Mouse (Mus musculus): Measurements from ENCODE around the gene Zkscan16.

DNA sequence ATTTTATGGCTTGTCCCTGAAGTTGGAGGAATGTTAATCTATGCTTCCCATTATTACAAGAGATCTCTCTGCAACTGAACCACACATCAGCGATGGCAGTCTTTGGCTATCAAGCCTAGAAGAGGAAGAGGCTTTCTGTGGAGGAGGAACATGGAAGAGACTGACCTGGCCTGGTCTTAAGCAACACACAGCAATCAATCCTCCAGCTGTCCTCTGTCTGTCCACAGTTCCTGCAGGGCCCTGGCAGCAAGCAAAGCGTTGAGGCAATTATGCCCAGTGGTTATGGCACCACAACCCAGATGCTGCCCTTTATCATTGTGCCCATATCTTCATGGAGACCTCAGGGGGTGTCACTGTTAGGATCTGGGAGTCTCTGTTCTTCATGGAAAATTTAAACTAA, 19.5 kb upstream of the Zkscan16 start:
- no peak for TF ChIP-seq MYOG (IDR thresholded peaks at IDR 0.05; ENCODE audit: control insufficient read depth in 1 of 3, insufficient read depth in 1 of 3, insufficient read length in 2 of 3, low read depth in 2 of 3)
- TF ChIP-seq E2F4 (IDR thresholded peaks at IDR 0.05; ENCODE audit: insufficient read depth) = no peak
- no peak for TF ChIP-seq MAX (IDR thresholded peaks at IDR 0.05; ENCODE audit: low read depth)
- TF ChIP-seq TCF12 (IDR thresholded peaks at IDR 0.05; ENCODE audit: insufficient read depth, poor library complexity, severe bottlenecking) = no peak
- no peak for TF ChIP-seq POLR2A (IDR thresholded peaks at IDR 0.05; ENCODE audit: insufficient read length, low read depth)
- no peak for TF ChIP-seq POLR2AphosphoS2 (IDR thresholded peaks at IDR 0.05; ENCODE audit: insufficient read length, low read depth)
- no peak for TF ChIP-seq CEBPB (IDR thresholded peaks at IDR 0.05; ENCODE audit: insufficient read depth, poor library complexity, severe bottlenecking)
- TF ChIP-seq USF1 (IDR thresholded peaks at IDR 0.05; ENCODE audit: low read depth) = no peak
- TF ChIP-seq REST (IDR thresholded peaks at IDR 0.05; ENCODE audit: insufficient read depth, insufficient read length) = no peak
- TF ChIP-seq MYOD1 (IDR thresholded peaks at IDR 0.05; ENCODE audit: control insufficient read depth in 1 of 3, insufficient read length in 2 of 3, low read depth in 2 of 3) = no peak
- no peak for TF ChIP-seq TCF3 (IDR thresholded peaks at IDR 0.05; ENCODE audit: insufficient read length, low read depth)

Measured in myocyte (in vitro differentiated cells).